Mouse (Mus musculus) liver, embryonic 15.5 days (tissue): ENCODE data around the gene 1810024B03Rik. TPM values are rescaled to one million over a fixed set of nuclear protein-coding genes. Genes with fewer than 3 reads are reported as not detected.
"Not testable (repeated sequence)": the region's sequence is repeated elsewhere in the genome, so short reads cannot be mapped to it uniquely, and the experiment has no call there.

ENCODE experiments used
- ATAC-seq: fragments of 200-750 bp; cut with Nextera tagmentation; 2 replicates; pipeline ENCODE4 v1.8.0; 2017; ENCODE audit warnings: moderate number of reproducible peaks, mild to moderate bottlenecking, moderate library complexity; ENCODE audit not compliant: insufficient read depth
- H3K27ac ChIP-seq: fragments of 300-500 bp; sonication (generic); replicated peaks from 2 replicates; pipeline ENCODE4 v1.5.1; 2015; ENCODE audit warnings: mild to moderate bottlenecking, inconsistent platforms
- H3K27me3 ChIP-seq: fragments of 300-500 bp; sonication (generic); 2 replicates; pipeline ENCODE4 v1.6.1; 2015; ENCODE audit warnings: mild to moderate bottlenecking, inconsistent platforms
- H3K36me3 ChIP-seq: fragments of 300-500 bp; sonication (generic); replicated peaks from 2 replicates; pipeline ENCODE4 v1.6.1; 2015; ENCODE audit warnings: moderate library complexity, mild to moderate bottlenecking, inconsistent platforms
- H3K4me1 ChIP-seq: fragments of 300-500 bp; sonication (generic); replicated peaks from 2 replicates; pipeline ENCODE4 v1.6.1; 2015; ENCODE audit warnings: inconsistent platforms
- H3K4me2 ChIP-seq: fragments of 300-500 bp; sonication (generic); 2 replicates; pipeline ENCODE4 v1.6.1; 2015; ENCODE audit warnings: moderate library complexity, mild to moderate bottlenecking, inconsistent platforms
- H3K4me3 ChIP-seq: fragments of 300-500 bp; sonication (generic); replicated peaks from 2 replicates; pipeline ENCODE4 v1.5.1; 2015; ENCODE audit warnings: mild to moderate bottlenecking, inconsistent platforms
- H3K9ac ChIP-seq: fragments of 300-500 bp; sonication (generic); 2 replicates; pipeline ENCODE4 v1.6.1; 2015; ENCODE audit warnings: moderate library complexity, mild to moderate bottlenecking, inconsistent platforms
- H3K9me3 ChIP-seq: fragments of 300-500 bp; sonication (generic); replicated peaks from 2 replicates; pipeline ENCODE4 v1.6.1; 2016; ENCODE audit warnings: inconsistent platforms
- WGBS: fragments of 180-500 bp; shearing (Covaris S2); methylation state at CpG from one replicate; pipeline ENCODE4 v1.1.7; 2015; ENCODE audit warnings: mixed read lengths; ENCODE audit not compliant: insufficient replicate concordance; 5-methylcytosine and 5-hydroxymethylcytosine counted together
- polyA plus RNA-seq: library from polyadenylated mRNA; unstranded; fragments of >200 nt; fragmentation: Nextera tagmentation; extraction: Ambion mirVana; gene quantifications from 2 replicates; pipeline ENCODE4 v1.2.1, GENCODE M21; 2015

1810024B03Rik gene
- polyA plus RNA-seq, 1 experiment from 2014 or later: 0.76 TPM

GRCm38 (mm10) chr2:127166261-127166660 is 41.8 kb downstream of the 1810024B03Rik start:
- 9% methylated on average over 1 of the region's 1 CpGs for WGBS
- H3K4me3 ChIP-seq, H3K9ac ChIP-seq, H3K36me3 ChIP-seq, H3K27ac ChIP-seq, H3K4me2 ChIP-seq, H3K4me1 ChIP-seq, ATAC-seq, H3K9me3 ChIP-seq: not testable (repeated sequence)
- H3K27me3 ChIP-seq: peaks cover 18% of the 10 kb centered on the region

GRCm38 (mm10) chr2:127165675-127166074 is 42.4 kb downstream of the 1810024B03Rik start:
- H3K9me3 ChIP-seq: no peaks in the 10 kb centered on the region
- WGBS: 42% methylated on average over 4 of the region's 4 CpGs
- peaks cover 18% of the 10 kb centered on the region for H3K27me3 ChIP-seq
- no peaks in the 10 kb centered on the region for H3K4me1 ChIP-seq
- no peak overlapping the region for H3K27ac ChIP-seq
- H3K36me3 ChIP-seq: no peaks in the 10 kb centered on the region
- no peak overlapping the region for H3K9ac ChIP-seq
- ATAC-seq: no peak
- no peak overlapping the region for H3K4me3 ChIP-seq
- H3K4me2 ChIP-seq: no peak overlapping the region

GRCm38 (mm10) chr2:127145699-127146098 is 62.4 kb downstream of the 1810024B03Rik start:
- Histone ChIP-seq H3K4me2 (peak overlapping the region; percentile 27), H3K4me1 (peaks cover 57% of the 10 kb centered on the region), H3K27ac (peak overlapping the region; percentile 71), H3K36me3 (peaks cover 13% of the 10 kb centered on the region), H3K4me3 (no peak overlapping the region), H3K27me3 (no peaks in the 10 kb centered on the region), H3K9ac (peak overlapping the region; percentile 15; the same call in 1 of the 2 replicates), H3K9me3 (no peaks in the 10 kb centered on the region)
- 23% methylated on average over 3 of the region's 3 CpGs for WGBS
- peak; percentile 35 for ATAC-seq

GRCm38 (mm10) chr2:127143158-127144063 is 64.7 kb downstream of the 1810024B03Rik start, which contains the start of gene Itpripl1:
Gene Itpripl1, minus strand, starts transcription at chr2:127143442.
- peak within 1 kb of the TSS; percentile 77 for H3K9ac ChIP-seq
- peaks cover 66% of the 10 kb centered on the region for H3K4me1 ChIP-seq

GRCm38 (mm10) chr2:127142577-127143157 is 65.4 kb downstream of the 1810024B03Rik start:
- Histone ChIP-seq H3K27ac (peak overlapping the region; percentile 74), H3K27me3 (no peaks in the 10 kb centered on the region), H3K9me3 (no peaks in the 10 kb centered on the region), H3K9ac (peak overlapping the region; percentile 77), H3K4me2 (peak overlapping the region; percentile 95), H3K36me3 (peaks cover 36% of the 10 kb centered on the region), H3K4me1 (peaks cover 72% of the 10 kb centered on the region), H3K4me3 (peak overlapping the region; percentile 78)
- no peak; the same call in 1 of the 2 replicates for ATAC-seq
- 7% methylated on average over 6 of the region's 6 CpGs for WGBS

More at GRCm38 (mm10) chr2:127143158-127144063, 64.7 kb downstream of the 1810024B03Rik start, which contains the start of gene Itpripl1:
- H3K9me3 ChIP-seq: no peaks in the 10 kb centered on the region
- ATAC-seq: peak; percentile 97
- peak within 1 kb of the TSS; percentile 78 for H3K4me3 ChIP-seq
- H3K27me3 ChIP-seq: no peaks in the 10 kb centered on the region
- peaks cover 33% of the 10 kb centered on the region for H3K36me3 ChIP-seq
- peak within 1 kb of the TSS; percentile 77 for H3K27ac ChIP-seq
- peak within 1 kb of the TSS; percentile 95 for H3K4me2 ChIP-seq
- WGBS: 2% methylated on average over 31 of the region's 31 CpGs

GRCm38 (mm10) chr2:127142031-127142430 is 66.0 kb downstream of the 1810024B03Rik start:
- 57% methylated on average over 10 of the region's 10 CpGs for WGBS
- Histone ChIP-seq H3K4me1 (peaks cover 79% of the 10 kb centered on the region), H3K4me3 (peak overlapping the region; percentile 78), H3K27ac (peak overlapping the region; percentile 74), H3K4me2 (peak overlapping the region; percentile 95), H3K9ac (peak overlapping the region; percentile 77), H3K36me3 (peaks cover 36% of the 10 kb centered on the region), H3K9me3 (no peaks in the 10 kb centered on the region), H3K27me3 (no peaks in the 10 kb centered on the region)
- ATAC-seq: no peak

- no peak overlapping the region for H3K9ac ChIP-seq
- H3K4me1 ChIP-seq: peaks cover 77% of the 10 kb centered on the region
- H3K27ac ChIP-seq: no peak overlapping the region
- H3K36me3 ChIP-seq: peaks cover 36% of the 10 kb centered on the region
- no peak overlapping the region for H3K4me2 ChIP-seq
- WGBS: 94% methylated on average over 7 of the region's 7 CpGs
- H3K9me3 ChIP-seq: no peaks in the 10 kb centered on the region
- no peak overlapping the region for H3K4me3 ChIP-seq
- ATAC-seq: no peak
- H3K27me3 ChIP-seq: no peaks in the 10 kb centered on the region
Measured at GRCm38 (mm10) chr2:127140011-127140410, 68.1 kb downstream of the 1810024B03Rik start.

GRCm38 (mm10) chr2:127139605-127140004 is 68.5 kb downstream of the 1810024B03Rik start:
- Histone ChIP-seq H3K9ac (no peak overlapping the region), H3K9me3 (no peaks in the 10 kb centered on the region), H3K36me3 (peaks cover 36% of the 10 kb centered on the region), H3K27ac (no peak overlapping the region), H3K27me3 (no peaks in the 10 kb centered on the region), H3K4me1 (peaks cover 76% of the 10 kb centered on the region), H3K4me3 (no peak overlapping the region), H3K4me2 (no peak overlapping the region)
- no peak for ATAC-seq
- 84% methylated on average over 1 of the region's 1 CpGs for WGBS

- no peak overlapping the region for H3K27ac ChIP-seq
- no peak overlapping the region for H3K9ac ChIP-seq
- no peak overlapping the region for H3K4me3 ChIP-seq
- H3K4me2 ChIP-seq: no peak overlapping the region
- 83% methylated on average over 8 of the region's 8 CpGs for WGBS
- peaks cover 36% of the 10 kb centered on the region for H3K36me3 ChIP-seq
- no peaks in the 10 kb centered on the region for H3K27me3 ChIP-seq
- no peaks in the 10 kb centered on the region for H3K9me3 ChIP-seq
- no peak for ATAC-seq
- peaks cover 76% of the 10 kb centered on the region for H3K4me1 ChIP-seq
Measured at GRCm38 (mm10) chr2:127139094-127139493, 69.0 kb downstream of the 1810024B03Rik start.

- no peak for ATAC-seq
Measured at GRCm38 (mm10) chr2:127138449-127138848, 69.6 kb downstream of the 1810024B03Rik start.

GRCm38 (mm10) chr2:127137838-127138420 is 70.2 kb downstream of the 1810024B03Rik start:
- H3K9me3 ChIP-seq: no peaks in the 10 kb centered on the region
- H3K27me3 ChIP-seq: no peaks in the 10 kb centered on the region
- H3K4me2 ChIP-seq: no peak overlapping the region
- peaks cover 69% of the 10 kb centered on the region for H3K4me1 ChIP-seq
- H3K9ac ChIP-seq: no peak overlapping the region
- WGBS: 75% methylated on average over 10 of the region's 10 CpGs
- peaks cover 36% of the 10 kb centered on the region for H3K36me3 ChIP-seq
- H3K4me3 ChIP-seq: no peak overlapping the region
- H3K27ac ChIP-seq: no peak overlapping the region
- no peak for ATAC-seq

More at GRCm38 (mm10) chr2:127138449-127138848, 69.6 kb downstream of the 1810024B03Rik start:
- Histone ChIP-seq H3K4me1 (peaks cover 71% of the 10 kb centered on the region), H3K27ac (no peak overlapping the region), H3K27me3 (no peaks in the 10 kb centered on the region), H3K4me2 (no peak overlapping the region), H3K36me3 (peaks cover 36% of the 10 kb centered on the region), H3K4me3 (no peak overlapping the region), H3K9me3 (no peaks in the 10 kb centered on the region), H3K9ac (no peak overlapping the region)
- 87% methylated on average over 4 of the region's 4 CpGs for WGBS
